Mouse (Mus musculus) lung, postnatal 25 days (tissue): ENCODE measurements around the gene Nol9.

Source experiments
- DNase-seq: peaks from one replicate; pipeline ENCODE4 v3.0.0; 2022; ENCODE audit warnings: low spot score

Nol9 gene

GRCm38 (mm10) chr4:152092751-152093293 is 53.7 kb downstream of the Nol9 start:
- DNase-seq, result no peak

GRCm38 (mm10) chr4:152094233-152094632 is 55.1 kb downstream of the Nol9 start:
- DNase-seq, result no peak

GRCm38 (mm10) chr4:152095937-152096910 is 57.1 kb downstream of the Nol9 start:
- DNase-seq, result peak; percentile 88

- DNase-seq, result no peak
Measured at GRCm38 (mm10) chr4:152096927-152097326, 57.8 kb downstream of the Nol9 start.

- peak; percentile 69 for DNase-seq
Measured at GRCm38 (mm10) chr4:152097911-152098799, 59.0 kb downstream of the Nol9 start.

GRCm38 (mm10) chr4:152100541-152100940 is 61.4 kb downstream of the Nol9 start:
- DNase-seq, result no peak

GRCm38 (mm10) chr4:152101081-152101653 is 62.0 kb downstream of the Nol9 start:
- no peak for DNase-seq

GRCm38 (mm10) chr4:152101921-152102320 is 62.8 kb downstream of the Nol9 start:
- no peak for DNase-seq

- DNase-seq, result peak; percentile 76
Measured at GRCm38 (mm10) chr4:152103025-152103424, 63.9 kb downstream of the Nol9 start.

GRCm38 (mm10) chr4:152106746-152107145 is 67.6 kb downstream of the Nol9 start:
- no peak for DNase-seq

- DNase-seq, result peak; percentile 89
Measured at GRCm38 (mm10) chr4:152107493-152107892, 68.4 kb downstream of the Nol9 start.

- peak; percentile 86 for DNase-seq
Measured at GRCm38 (mm10) chr4:152107971-152108509, 68.9 kb downstream of the Nol9 start.

- DNase-seq, result no peak
Measured at GRCm38 (mm10) chr4:152108673-152109072, 69.6 kb downstream of the Nol9 start.

- no peak for DNase-seq
Measured at GRCm38 (mm10) chr4:152109509-152109908, 70.4 kb downstream of the Nol9 start.

- no peak for DNase-seq
Measured at GRCm38 (mm10) chr4:152110689-152111088, 71.6 kb downstream of the Nol9 start.
